Mouse (Mus musculus) hindbrain, embryonic 12.5 days (tissue): ENCODE data around the gene Psmd8. TPM values are rescaled to one million over a fixed set of nuclear protein-coding genes. Genes with fewer than 3 reads are reported as not detected.

Experiments
- ATAC-seq: fragments of 200-750 bp; cut with Nextera tagmentation; 2 replicates; pipeline ENCODE4 v1.8.0; 2017; ENCODE audit warnings: moderate TSS enrichment; ENCODE audit not compliant: low FRiP score
- H3K27ac ChIP-seq: fragments of 300-500 bp; sonication (generic); 2 replicates; pipeline ENCODE4 v1.5.1; 2016; ENCODE audit warnings: mild to moderate bottlenecking
- H3K27me3 ChIP-seq: fragments of 300-500 bp; sonication (generic); 2 replicates; pipeline ENCODE4 v1.6.1; 2016; ENCODE audit warnings: mild to moderate bottlenecking
- H3K36me3 ChIP-seq: fragments of 300-500 bp; sonication (generic); 2 replicates; pipeline ENCODE4 v1.6.1; 2016; ENCODE audit warnings: mild to moderate bottlenecking
- H3K4me1 ChIP-seq: fragments of 300-500 bp; sonication (generic); 2 replicates; pipeline ENCODE4 v1.6.1; 2016
- H3K4me2 ChIP-seq: fragments of 300-500 bp; sonication (generic); replicated peaks from 2 replicates; pipeline ENCODE4 v1.6.1; 2016; ENCODE audit warnings: mild to moderate bottlenecking
- H3K4me3 ChIP-seq: fragments of 300-500 bp; sonication (generic); 2 replicates; pipeline ENCODE4 v1.5.1; 2016; ENCODE audit warnings: mild to moderate bottlenecking
- H3K9ac ChIP-seq: fragments of 300-500 bp; sonication (generic); 2 replicates; pipeline ENCODE4 v1.6.1; 2016; ENCODE audit warnings: mild to moderate bottlenecking, moderate library complexity
- H3K9me3 ChIP-seq: fragments of 300-500 bp; sonication (generic); replicated peaks from 2 replicates; pipeline ENCODE4 v1.6.1; 2016; ENCODE audit warnings: mild to moderate bottlenecking
- WGBS: fragments of 180-500 bp; shearing (Covaris S2); methylation state at CpG from one replicate; pipeline ENCODE4 v1.1.7; 2016; 5-methylcytosine and 5-hydroxymethylcytosine counted together
- polyA plus RNA-seq: library from polyadenylated mRNA; unstranded; fragments of >200 nt; fragmentation: Nextera tagmentation; extraction: Ambion mirVana; gene quantifications from 2 replicates; pipeline ENCODE4 v1.2.1, GENCODE M21; 2016

The Psmd8 gene
- polyA plus RNA-seq, 1 experiment from 2014 or later = 285 TPM

DNA sequence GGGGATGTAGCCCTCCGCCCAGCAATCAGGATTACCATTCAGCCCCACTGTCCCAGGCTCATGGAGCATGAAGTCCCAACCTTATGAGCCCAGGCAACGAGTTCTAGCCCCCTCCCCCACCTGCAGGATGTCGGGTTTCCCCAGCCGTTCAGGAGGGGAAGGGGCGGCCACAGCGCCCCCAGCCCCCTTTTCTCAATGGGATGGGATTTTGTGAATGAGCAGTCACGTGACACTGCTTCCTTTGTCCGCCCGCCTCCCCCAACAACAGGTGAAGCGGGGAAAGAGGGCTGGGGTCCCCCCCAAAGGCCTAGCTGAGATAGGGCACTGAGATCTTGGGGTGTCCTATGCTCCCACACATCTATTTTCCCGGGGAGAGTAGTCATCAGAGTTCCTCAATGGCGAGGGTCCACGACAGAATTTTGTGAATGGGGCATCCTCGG is 11.7 kb downstream of the Psmd8 start:
- Histone ChIP-seq H3K9me3 (no peaks in the 10 kb centered on the region), H3K27ac (peak overlapping the region; percentile 85), H3K9ac (peak overlapping the region; percentile 67), H3K4me1 (peaks cover 46% of the 10 kb centered on the region), H3K36me3 (peaks cover 6% of the 10 kb centered on the region), H3K4me2 (peak overlapping the region; percentile 76), H3K27me3 (peaks cover 38% of the 10 kb centered on the region), H3K4me3 (peak overlapping the region; percentile 68)
- peak; percentile 29 for ATAC-seq
- 1% methylated on average over 14 of the region's 14 CpGs for WGBS

- H3K27ac ChIP-seq = peak overlapping the region; percentile 85
- peaks cover 32% of the 10 kb centered on the region for H3K27me3 ChIP-seq
- H3K9me3 ChIP-seq = no peaks in the 10 kb centered on the region
- H3K36me3 ChIP-seq = no peaks in the 10 kb centered on the region; the same call in 1 of the 2 replicates
- H3K4me2 ChIP-seq = peak overlapping the region; percentile 76
- peak overlapping the region; percentile 67 for H3K9ac ChIP-seq
- no peak for ATAC-seq
- peaks cover 46% of the 10 kb centered on the region for H3K4me1 ChIP-seq
- peak overlapping the region; percentile 68 for H3K4me3 ChIP-seq
- 1% methylated on average over 10 of the region's 10 CpGs for whole genome bisulfite sequencing
Observed at GRCm38 (mm10) chr7:29168121-29168695, 12.3 kb downstream of the Psmd8 start.

- peaks cover 40% of the 10 kb centered on the region for H3K4me1 ChIP-seq
- ATAC-seq = no peak
- peak overlapping the region; percentile 68 for H3K4me3 ChIP-seq
- H3K9me3 ChIP-seq = no peaks in the 10 kb centered on the region
- H3K4me2 ChIP-seq = peak overlapping the region; percentile 76
- no peak overlapping the region for H3K27ac ChIP-seq
- H3K9ac ChIP-seq = peak overlapping the region; percentile 67; the same call in 1 of the 2 replicates
- WGBS = 15% methylated on average over 19 of the region's 19 CpGs
- no peaks in the 10 kb centered on the region for H3K36me3 ChIP-seq
- peaks cover 30% of the 10 kb centered on the region for H3K27me3 ChIP-seq
Observed at GRCm38 (mm10) chr7:29167656-29168055, 12.8 kb downstream of the Psmd8 start.

DNA sequence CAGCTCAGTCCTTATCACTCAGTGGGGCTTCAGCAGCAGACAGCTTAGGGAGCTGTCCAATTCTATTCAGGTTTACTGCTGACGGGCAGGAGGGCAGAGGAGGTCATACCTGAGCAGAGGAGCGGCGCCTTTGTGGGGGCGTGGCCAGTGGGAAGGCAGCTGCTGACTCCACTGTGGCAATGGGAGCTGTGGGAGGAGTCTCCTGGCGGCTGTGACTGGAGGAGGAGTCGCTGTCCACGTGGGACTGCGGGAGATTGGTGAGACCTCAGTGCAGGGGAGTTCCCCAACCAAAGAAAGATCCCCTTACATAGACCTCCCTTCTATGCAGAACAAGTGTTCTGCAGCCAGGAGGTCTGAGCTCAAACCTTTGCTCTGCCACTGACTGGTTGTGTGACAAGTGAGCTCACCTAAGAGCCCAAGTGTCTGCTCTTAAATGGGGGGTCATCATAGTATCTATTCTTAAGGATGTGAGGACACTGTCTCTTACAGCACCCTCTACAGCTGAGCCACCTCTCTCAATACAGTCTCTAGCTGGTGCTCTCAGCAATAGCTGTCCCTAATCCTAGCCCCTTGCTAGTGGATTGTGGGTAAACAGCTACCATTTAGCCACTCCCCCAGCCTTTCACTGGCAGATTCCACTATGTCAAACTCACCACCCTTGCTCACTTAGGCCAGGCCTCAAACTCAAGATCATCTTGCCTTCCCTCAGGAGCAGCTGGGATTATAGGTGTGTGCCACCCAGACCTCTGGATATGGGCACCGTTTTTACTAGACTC is 17.6 kb downstream of the Psmd8 start:
- no peak for ATAC-seq
- no peak overlapping the region for H3K9ac ChIP-seq
- peaks cover 8% of the 10 kb centered on the region; the same call in 1 of the 2 replicates for H3K36me3 ChIP-seq
- H3K4me2 ChIP-seq = no peak overlapping the region
- H3K4me3 ChIP-seq = no peak overlapping the region
- WGBS = 19% methylated on average over 9 of the region's 9 CpGs
- peaks cover 5% of the 10 kb centered on the region for H3K4me1 ChIP-seq
- no peaks in the 10 kb centered on the region for H3K9me3 ChIP-seq
- peaks cover 32% of the 10 kb centered on the region for H3K27me3 ChIP-seq
- H3K27ac ChIP-seq = no peak overlapping the region

DNA sequence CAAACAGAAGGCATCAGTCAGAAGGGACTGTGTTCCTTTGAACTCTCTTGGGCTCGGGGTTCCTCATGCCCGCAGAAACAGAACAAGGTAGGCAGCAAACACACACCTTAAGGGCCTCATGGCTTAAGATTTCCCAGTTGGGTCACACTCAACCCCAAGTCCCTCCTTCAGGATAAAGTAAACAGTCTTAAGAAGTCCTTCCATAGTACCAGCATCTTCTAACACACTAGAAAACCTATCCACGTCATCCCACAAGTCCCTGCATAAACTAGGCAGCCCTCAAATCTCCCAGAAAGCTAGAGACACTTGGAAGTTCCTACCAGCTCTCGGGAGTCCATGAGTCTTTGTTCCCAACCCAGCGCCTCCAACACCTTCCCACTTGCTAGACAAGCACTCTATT is 18.2 kb downstream of the Psmd8 start:
- Histone ChIP-seq H3K9me3 (no peaks in the 10 kb centered on the region), H3K4me1 (no peaks in the 10 kb centered on the region), H3K36me3 (peaks cover 8% of the 10 kb centered on the region; the same call in 1 of the 2 replicates), H3K4me3 (no peak overlapping the region), H3K9ac (no peak overlapping the region), H3K4me2 (no peak overlapping the region), H3K27ac (no peak overlapping the region), H3K27me3 (peaks cover 33% of the 10 kb centered on the region)
- no peak for ATAC-seq
- 83% methylated on average over 5 of the region's 5 CpGs for WGBS

GRCm38 (mm10) chr7:29158264-29158663 is 22.2 kb downstream of the Psmd8 start:
- 2% methylated on average over 5 of the region's 5 CpGs for WGBS
- H3K4me1 ChIP-seq = peaks cover 4% of the 10 kb centered on the region
- H3K4me3 ChIP-seq = no peak overlapping the region
- H3K4me2 ChIP-seq = no peak overlapping the region
- peaks cover 8% of the 10 kb centered on the region; the same call in 1 of the 2 replicates for H3K36me3 ChIP-seq
- no peak for ATAC-seq
- no peak overlapping the region for H3K9ac ChIP-seq
- H3K9me3 ChIP-seq = 0 out of 2 replicates have a peak, but pooled peaks cover 6% of the 10 kb centered on the region
- H3K27ac ChIP-seq = no peak overlapping the region
- H3K27me3 ChIP-seq = peaks cover 34% of the 10 kb centered on the region

- peak; percentile 88 for ATAC-seq
- 4% methylated on average over 64 of the region's 68 CpGs for WGBS
Observed at GRCm38 (mm10) chr7:29155838-29156782, 24.4 kb downstream of the Psmd8 start, which contains the start of gene Fam98c. Gene Fam98c (minus strand): TSS chr7:29156234.

GRCm38 (mm10) chr7:29155196-29155837 is 25.2 kb downstream of the Psmd8 start:
- ATAC-seq = peak; percentile 91
- Histone ChIP-seq H3K27ac (peak overlapping the region; percentile 91), H3K9me3 (0 out of 2 replicates have a peak, but pooled peaks cover 6% of the 10 kb centered on the region), H3K4me3 (peak overlapping the region; percentile 81), H3K4me1 (peaks cover 4% of the 10 kb centered on the region), H3K36me3 (no peaks in the 10 kb centered on the region; the same call in 1 of the 2 replicates), H3K9ac (peak overlapping the region; percentile 82), H3K27me3 (peaks cover 27% of the 10 kb centered on the region), H3K4me2 (peak overlapping the region; percentile 93)
- 8% methylated on average over 37 of the region's 37 CpGs for WGBS

More at GRCm38 (mm10) chr7:29155838-29156782, 24.4 kb downstream of the Psmd8 start, which contains the start of gene Fam98c:
- Histone ChIP-seq H3K4me2 (peak within 1 kb of the TSS; percentile 93), H3K36me3 (peaks cover 2% of the 10 kb centered on the region; the same call in 1 of the 2 replicates), H3K4me3 (peak within 1 kb of the TSS; percentile 81), H3K27ac (peak within 1 kb of the TSS; percentile 91), H3K9me3 (0 out of 2 replicates have a peak, but pooled peaks cover 6% of the 10 kb centered on the region), H3K9ac (peak within 1 kb of the TSS; percentile 82), H3K4me1 (peaks cover 4% of the 10 kb centered on the region), H3K27me3 (peaks cover 27% of the 10 kb centered on the region)

GRCm38 (mm10) chr7:29154018-29154720 is 26.3 kb downstream of the Psmd8 start:
- Histone ChIP-seq H3K27me3 (peaks cover 18% of the 10 kb centered on the region), H3K27ac (no peak overlapping the region), H3K36me3 (no peaks in the 10 kb centered on the region; the same call in 1 of the 2 replicates), H3K4me1 (peaks cover 4% of the 10 kb centered on the region), H3K4me3 (no peak overlapping the region), H3K4me2 (no peak overlapping the region), H3K9me3 (0 out of 2 replicates have a peak, but pooled peaks cover 6% of the 10 kb centered on the region), H3K9ac (no peak overlapping the region)
- ATAC-seq = no peak
- 95% methylated on average over 14 of the region's 14 CpGs for WGBS

DNA sequence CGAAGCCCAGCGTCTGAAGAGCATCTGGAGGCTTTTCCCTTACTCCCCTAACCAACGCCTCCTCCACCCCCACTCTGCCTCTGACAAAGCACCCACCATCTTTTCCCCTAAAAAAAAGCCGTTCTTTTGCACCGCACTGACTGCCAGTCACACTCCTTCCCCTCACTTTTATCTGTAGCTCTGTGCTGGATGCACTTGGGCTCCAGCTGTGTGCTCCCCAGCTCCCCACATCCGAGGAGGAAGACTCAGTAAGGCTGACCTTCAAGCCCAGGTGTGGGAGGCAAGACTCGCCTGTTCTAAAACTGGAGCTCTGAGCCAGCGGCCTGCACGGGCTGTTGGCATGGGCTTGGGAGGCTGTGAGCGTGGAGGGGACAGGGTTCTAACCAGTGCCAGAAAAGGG is 29.0 kb downstream of the Psmd8 start:
- ATAC-seq = no peak
- no peaks in the 10 kb centered on the region; the same call in 1 of the 2 replicates for H3K27me3 ChIP-seq
- 0 out of 2 replicates have a peak, but pooled peaks cover 6% of the 10 kb centered on the region for H3K9me3 ChIP-seq
- no peak overlapping the region for H3K4me2 ChIP-seq
- H3K36me3 ChIP-seq = no peaks in the 10 kb centered on the region; the same call in 1 of the 2 replicates
- H3K9ac ChIP-seq = no peak overlapping the region
- peaks cover 4% of the 10 kb centered on the region for H3K4me1 ChIP-seq
- H3K4me3 ChIP-seq = no peak overlapping the region
- 67% methylated on average over 10 of the region's 10 CpGs for WGBS
- no peak overlapping the region for H3K27ac ChIP-seq
